Mouse (Mus musculus): ENCODE measurements around the gene Cphx1.
"Not testable (repeated sequence)": the region's sequence is repeated elsewhere in the genome, so short reads cannot be mapped to it uniquely, and the experiment has no call there.

Cphx1 gene

DNA sequence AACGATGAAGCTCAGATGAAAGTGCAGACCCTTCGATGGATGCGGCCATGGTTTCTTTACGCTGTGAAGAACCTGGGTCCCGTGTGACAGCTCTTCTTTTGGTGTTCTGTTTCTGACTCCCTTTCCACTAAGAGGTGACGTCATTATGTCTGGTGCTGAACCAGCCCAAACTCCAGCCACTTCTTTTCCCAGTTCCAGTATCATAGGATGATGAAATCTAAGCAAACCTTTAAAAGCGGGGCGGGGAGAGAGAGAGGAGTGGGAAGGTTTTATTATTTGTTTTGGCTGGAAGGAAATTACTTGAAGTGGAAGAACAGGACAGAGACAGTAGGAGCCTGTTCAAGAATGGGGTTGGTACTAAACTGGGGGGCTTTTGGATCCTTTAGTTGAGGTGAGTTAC lies at the start of gene Cphx1:
Gene Cphx1, plus strand, starts transcription at position 301 of the 400 bp plus-strand sequence.
- DNase-seq (ENCODE audit: low spot score): not testable (repeated sequence)

DNA sequence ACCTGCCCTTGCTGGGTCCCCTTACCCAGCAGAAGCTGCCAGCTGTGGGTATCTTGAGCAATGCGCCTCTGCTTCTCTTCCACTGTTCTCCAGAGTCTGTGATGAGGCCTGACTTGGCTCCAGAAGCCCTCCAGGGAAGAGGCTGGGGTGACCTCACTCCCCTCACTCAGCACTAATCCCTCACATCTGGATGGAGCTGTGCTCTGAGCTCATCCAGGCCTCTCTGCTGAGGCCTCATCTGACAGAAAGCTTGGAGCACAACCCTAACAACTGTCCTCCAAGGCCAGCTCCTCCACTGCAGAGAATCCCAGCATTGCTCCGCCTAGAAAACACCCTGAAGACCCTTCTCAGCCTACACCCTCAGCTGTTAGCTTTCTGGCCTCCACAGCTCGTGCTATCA lies 43.5 kb upstream of the Cphx1 start:
- not testable (repeated sequence) for DNase-seq (ENCODE audit: low spot score)

DNA sequence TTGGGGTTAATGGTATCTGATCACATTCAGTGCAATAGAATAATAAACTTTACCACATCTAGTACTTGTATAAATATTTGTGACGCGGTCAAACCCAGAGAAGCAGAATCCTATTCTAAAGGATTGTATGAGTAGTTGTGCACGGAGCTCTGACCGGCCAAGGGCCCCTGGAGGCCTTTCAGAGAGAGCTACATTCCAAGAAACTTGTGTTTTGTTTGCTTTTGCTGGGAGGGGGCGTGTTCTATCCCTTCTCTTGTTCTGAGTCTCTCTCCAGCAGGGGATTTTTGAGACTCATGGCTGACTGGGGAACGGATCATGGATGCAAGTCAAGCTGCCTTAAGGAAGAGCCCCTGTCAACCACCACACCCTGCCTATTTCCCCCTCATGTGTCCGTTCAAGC lies 42.4 kb upstream of the Cphx1 start:
- not testable (repeated sequence) for DNase-seq (ENCODE audit: low spot score)

DNA sequence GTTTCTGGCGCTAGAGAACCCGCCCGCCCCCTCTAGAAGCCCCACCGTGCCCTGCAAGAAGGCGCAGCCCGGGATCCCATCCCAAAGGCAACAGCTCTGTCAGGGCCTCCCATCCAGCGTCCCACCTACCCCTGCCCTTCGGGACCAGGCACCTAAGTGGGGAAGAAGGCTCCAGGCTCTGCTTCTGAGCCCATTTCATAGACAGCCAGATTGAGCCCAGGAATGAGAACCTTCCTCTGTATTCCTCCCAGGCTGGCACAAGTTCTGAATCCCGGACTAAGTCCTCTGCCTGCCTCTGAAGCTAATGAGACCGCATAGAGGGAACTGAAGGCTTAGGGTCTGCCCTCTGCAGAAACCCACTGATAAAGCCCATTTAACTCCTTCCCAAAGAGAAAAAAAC lies 35.1 kb upstream of the Cphx1 start, which contains the start of gene Plac9a:
Gene Plac9a, minus strand, starts transcription at position 101 of the 400 bp plus-strand sequence.
- not testable (repeated sequence) for DNase-seq (ENCODE audit: low spot score)

DNA sequence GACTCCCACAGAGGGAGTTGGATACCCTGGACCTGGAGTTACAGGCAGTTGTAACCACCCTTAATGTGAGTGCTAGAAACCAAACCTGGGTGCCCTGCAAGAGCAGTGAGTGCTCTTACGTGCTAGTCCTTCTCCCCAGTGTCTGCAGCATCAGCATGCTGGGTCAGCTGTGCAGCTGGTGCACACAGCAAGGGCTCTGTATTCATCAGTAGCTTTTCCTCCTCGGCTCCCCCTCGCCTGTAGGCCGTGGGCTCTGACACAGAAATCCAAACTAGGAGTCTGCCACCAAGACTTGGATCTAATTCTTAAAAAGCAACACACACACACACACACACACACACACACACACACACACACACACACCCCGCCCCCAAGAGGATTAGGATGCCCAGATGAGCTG lies 32.9 kb upstream of the Cphx1 start:
- DNase-seq (ENCODE audit: low spot score): not testable (repeated sequence)

DNA sequence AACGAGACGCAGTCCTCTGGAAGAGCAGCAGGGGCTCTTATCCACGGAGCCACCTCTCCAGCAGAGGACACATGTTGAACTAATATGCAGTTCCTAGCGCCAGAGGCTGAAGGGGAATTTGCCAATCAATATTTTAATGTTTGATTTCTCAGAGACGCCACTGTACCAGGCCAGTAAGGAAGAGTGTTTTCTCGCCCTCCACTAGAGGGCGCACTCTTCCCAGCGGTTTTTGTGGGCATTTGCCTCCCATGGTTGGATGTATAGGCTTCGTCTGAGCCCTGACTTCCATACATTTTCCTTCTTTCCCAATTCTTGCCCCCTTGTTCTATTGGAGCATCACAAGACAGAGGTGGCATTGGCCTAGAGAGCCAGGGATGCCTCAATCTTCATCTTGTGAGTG lies 30.8 kb upstream of the Cphx1 start:
- not testable (repeated sequence) for DNase-seq (ENCODE audit: low spot score)

DNA sequence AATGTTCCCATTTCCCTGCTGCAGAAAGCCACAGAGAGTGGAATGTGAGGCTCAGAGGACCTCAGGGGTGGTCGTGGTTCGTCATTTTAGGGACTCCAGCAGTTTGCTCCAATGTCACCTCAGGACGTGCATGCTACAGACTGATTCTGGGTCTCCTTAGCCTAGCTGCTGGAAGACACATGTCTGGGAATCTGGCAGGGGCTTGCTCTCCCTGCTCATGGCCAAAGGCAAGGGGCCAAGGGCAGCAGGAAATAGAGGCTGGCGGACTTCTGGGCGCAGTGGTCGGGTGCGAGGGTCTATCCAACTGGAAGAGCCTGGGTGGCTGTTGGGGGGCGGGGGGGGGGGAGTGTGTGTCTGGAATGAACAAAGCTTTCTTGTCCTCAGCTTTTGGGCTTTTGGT lies 29.1 kb upstream of the Cphx1 start:
- not testable (repeated sequence) for DNase-seq (ENCODE audit: low spot score)

DNA sequence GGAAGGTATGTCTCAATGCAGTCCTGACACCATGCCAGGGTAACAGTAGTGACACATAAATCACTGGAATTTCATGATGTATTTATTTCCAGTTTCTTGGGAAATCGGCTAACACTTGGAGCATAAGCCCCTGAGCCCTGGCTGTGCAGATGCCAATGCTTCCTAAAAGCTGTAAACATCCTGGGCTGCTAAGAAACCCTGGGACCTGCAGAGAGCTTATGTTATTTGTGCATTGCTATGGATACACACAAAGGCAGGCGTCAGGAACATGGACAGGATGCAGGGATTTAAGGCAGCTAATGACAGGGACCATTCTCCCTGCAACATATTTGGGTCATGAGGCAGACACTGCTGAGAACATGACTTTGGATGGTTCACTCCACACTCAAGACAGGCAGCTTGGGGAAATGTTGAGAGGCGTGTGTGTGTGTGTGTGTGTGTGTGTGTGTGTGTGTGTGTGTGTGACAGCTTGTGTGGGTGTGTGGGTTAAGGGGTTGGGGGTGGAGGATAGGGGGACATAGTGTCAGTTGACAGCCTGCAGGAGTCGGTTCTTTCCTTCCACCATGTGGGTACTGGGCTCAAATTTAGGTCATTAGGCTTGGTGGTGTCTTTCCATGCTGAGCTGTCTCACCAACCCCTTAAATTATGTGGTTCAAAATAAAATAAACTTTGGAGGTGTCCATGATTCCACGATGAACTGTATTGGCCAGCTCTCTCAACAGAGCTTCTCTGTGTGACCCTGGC lies 19.5 kb upstream of the Cphx1 start:
- DNase-seq (ENCODE audit: low spot score): not testable (repeated sequence)

DNA sequence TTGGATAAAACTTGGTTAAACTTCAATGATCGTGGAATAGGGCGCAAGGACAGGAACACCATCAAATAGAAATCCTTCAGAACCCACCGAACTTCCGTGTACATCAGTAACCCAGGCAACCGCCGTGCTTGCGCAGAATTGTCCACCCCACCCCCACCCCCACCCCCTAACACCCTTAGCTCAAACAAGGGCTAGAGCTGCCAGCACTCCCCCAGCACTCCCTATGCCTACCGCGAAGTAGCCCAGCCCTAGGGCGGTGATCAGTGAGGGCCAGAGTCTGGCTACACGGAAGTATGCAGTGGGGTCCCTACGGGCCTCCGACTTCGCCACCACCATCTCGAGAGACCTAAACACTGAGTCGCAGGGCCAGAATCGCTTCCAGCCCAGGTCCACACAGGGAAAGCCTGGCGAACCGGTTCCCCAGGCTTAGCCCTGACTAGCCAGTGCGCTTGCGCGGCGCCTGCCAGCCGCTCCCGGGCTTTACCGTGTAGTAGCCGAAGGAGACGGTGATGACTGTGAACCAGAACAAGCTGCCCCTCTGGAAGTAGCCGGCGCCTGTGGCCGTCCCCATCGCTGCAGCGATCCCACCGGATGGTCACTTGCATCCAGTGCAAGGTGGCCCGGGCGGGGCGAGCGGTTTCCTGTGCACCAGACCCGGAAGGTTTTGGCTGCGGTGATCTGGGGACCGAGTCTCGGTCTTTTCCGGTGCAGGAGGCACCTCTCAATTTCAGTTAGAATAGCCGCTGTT lies 11.1 kb upstream of the Cphx1 start:
- not testable (repeated sequence) for DNase-seq (ENCODE audit: low spot score)

DNA sequence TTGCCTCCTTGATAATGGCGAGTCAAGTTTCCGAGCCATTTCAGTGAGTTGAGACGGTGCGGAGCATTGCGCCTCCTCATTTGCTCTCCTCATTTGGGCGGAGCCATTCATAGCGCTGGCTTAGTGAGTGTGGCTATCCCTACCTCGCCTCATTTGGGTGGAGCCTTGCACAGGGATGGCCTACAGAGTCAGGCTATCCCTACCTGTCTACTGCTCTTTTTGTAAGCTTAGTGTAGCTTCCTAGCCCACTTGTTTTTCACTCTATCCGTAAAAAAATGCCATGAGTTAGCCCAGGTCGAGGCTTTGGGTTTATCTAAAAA lies 10.6 kb upstream of the Cphx1 start, which contains the start of gene Tmem254a:
Gene Tmem254a, minus strand, starts transcription at position 111 of the 320 bp plus-strand sequence.
- not testable (repeated sequence) for DNase-seq (ENCODE audit: low spot score)

DNA sequence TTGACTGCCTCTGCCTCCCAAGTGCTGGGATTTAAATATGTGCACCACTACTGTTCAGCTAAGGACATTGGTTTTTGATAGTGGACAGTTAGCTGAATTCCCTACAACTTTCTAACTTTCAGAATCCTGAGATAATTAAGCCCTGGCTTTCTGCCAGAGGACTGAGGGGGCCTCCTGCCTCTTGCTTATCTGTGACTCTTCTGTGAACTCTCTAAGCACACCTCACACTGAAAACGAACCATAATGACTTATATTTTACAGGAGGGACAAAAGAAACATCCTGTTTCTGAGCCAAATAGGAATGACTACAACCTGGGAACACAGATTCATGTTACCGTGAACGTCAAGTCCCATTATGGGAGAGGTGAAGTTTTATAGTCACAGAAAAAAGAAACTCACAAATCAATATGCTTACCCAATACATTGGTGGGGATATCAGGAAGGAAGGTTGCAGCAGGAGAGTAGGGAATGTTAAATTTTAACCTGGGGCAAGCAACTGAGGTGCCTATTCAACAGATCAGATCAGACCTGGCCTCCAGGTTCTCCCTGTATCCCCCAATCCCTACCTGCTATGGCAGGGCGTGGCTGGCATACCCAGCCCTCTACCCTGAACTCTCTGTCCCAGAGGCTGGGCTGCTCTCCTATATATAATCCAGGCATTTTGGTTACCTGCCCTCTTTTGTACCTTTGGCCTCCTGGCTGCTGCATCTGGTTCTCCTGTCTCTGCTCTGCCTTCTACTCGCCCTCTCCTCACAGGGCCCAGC lies 1.1 kb upstream of the Cphx1 start:
- DNase-seq (ENCODE audit: low spot score): not testable (repeated sequence)

DNA sequence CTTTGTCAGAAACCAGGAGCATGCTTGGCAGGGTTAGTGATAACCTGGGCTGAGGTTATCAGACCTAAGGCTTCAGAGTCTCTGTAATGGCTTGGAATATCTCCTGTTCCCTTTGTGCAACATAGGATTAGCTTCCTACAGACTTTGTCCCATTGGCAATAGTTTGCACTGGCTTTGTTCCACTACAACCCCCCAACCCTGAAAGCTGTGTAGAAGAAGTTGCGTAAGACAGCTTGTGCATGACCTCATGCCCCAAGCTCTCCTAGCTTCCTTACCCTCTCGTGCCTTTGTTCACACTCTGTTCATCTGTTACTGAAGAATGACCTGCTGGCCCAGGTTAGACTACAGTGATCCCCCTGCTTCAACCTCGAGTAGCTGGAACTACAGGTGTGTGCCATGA lies 19.8 kb downstream of the Cphx1 start:
- DNase-seq (ENCODE audit: low spot score): not testable (repeated sequence)

DNA sequence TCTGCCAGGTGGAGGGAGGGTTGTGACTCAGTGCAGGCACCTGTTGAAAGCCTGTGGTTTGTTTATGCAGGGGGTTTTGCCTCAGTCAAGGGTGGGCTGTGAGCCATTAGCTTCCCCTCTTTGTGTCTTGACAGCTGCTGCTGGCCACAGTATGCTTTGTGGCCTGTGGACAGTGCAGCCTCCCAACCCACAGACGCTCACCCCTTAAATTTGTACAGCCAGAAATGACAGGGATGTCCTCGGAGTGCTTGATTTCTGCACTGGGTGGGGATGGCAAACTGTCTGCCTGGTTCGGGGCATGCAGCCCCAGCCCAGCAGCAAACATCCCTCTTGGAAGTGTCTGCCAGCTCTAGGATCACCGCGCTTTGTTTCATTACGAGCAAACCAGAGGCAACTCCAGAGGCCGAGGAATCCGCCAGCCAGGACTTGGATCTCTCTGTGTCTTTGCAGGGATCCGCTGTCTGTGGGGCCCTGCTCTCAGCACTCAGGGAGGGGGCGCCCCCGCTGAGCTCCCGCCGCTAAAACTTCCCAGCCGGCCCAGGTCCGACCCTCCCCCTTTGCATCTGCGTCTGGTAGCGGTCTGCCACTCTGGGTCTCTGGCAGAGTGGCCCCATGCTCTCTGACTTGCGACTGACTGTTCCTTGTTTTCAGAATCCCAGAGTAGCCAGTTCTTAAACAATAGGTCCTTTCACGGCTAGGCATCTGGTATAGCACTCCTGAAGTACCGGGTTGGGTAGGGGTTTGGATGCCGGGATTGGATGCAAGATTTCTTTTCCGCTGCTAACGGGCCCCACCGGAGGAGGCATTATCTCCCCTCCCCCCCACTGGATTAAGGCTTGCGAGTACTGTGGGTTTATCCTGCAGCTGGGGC lies 40.5 kb downstream of the Cphx1 start, which contains the start of gene Duxbl1:
Gene Duxbl1, plus strand, starts transcription at position 207 of the 871 bp plus-strand sequence.
- not testable (repeated sequence) for DNase-seq (ENCODE audit: low spot score)

DNA sequence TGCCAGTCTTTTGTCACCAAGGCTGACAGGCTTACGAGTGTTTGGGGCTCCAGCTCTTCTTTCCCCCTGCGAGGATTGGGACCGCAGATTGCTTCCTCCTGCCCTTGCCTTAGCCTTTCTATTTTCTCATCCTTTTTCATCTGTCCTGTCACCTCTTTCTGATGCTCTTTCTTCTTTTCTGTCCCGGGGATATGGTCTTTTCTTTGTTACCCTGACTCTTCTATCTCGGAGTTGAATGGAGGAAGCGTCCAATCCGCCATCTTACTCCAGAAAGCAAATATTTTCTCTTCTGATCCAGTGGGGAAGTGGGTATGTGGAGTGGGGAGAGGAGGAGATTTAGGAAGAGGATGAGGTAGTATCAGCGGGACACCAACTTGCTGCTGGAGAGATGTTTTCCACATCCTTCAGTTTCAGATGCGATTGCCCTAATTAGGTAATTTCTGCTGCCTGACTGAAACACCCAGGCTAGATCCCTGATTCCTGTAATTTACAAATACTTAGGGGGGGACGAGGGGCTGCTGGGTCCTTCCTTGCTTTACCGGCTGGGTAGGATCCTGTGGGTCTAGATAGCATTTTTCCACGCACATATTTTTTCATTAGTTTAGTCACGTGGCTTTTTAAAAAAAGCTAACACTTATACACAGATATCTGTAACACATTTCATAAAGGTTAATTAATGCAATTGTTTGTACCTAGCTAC lies 41.3 kb downstream of the Cphx1 start:
- DNase-seq (ENCODE audit: low spot score): not testable (repeated sequence)

DNA sequence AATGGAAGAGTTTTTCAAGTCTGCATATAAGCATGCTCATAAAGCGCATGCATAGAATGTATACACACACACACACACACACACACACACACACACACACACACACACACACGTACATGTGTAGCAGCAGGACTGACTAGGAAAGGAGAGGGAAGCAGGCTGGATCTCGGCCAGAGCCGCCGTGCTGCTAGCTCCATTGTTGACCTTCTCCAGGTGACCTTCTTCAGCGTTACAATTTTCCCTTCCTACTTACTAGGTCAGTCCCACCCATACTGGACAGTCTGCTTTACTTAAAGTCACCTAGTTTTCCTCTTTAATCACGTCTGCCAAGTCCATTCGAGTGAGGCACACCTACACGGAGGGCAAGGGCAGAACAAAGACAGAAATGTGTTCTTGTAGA lies 43.8 kb downstream of the Cphx1 start:
- DNase-seq (ENCODE audit: low spot score): not testable (repeated sequence)

All from ovary, postnatal 14 days (tissue).